27 mouse cellular contexts compared by ENCODE assay signal in genomic region chr13:93368812-93369584, GRCm38 (mm10).
A peak's percentile ranks its signal among the peaks of the same experiment; 100 is the strongest.
DNase-seq lines count a peak whose midpoint lies in the region; ATAC-seq and TF ChIP-seq lines count a peak whose summit lies in the region.
"Had no signal": no experiment of that assay in that cellular context is flagged by ENCODE, and none has a peak within 500 bp of the region (broad histone marks: within the 10 kb centered on the region; RNA-seq: fewer than 3 reads in every experiment).

No protein-coding gene starts in this region.

- 82% methylated on average over 7 of the region's 7 CpGs for WGBS in forebrain, embryonic 15.5 days
- WGBS in forebrain, embryonic 11.5 days = 96% methylated on average over 7 of the region's 7 CpGs
- WGBS in forebrain, postnatal 0 days = 69% methylated on average over 7 of the region's 7 CpGs

- no peak overlapping the region for H3K4me3 ChIP-seq in forebrain, embryonic 15.5 days
- no peak overlapping the region for H3K4me3 ChIP-seq in forebrain, embryonic 11.5 days (ENCODE audit: low read depth, low read length)
- H3K4me3 ChIP-seq in forebrain, postnatal 0 days (ENCODE audit: low read depth, low read length) = no peak overlapping the region
- H3K4me3 ChIP-seq: embryonic facial prominence, embryonic 10.5 days; embryonic facial prominence, embryonic 13.5 days; erythroblast, embryonic 14.5 days; heart, adult 2 months; heart, embryonic 10.5 days; heart, embryonic 13.5 days; hindbrain, embryonic 12.5 days; hindbrain, embryonic 15.5 days had no signal

- H3K9ac ChIP-seq in forebrain, embryonic 15.5 days (replicated peaks) = no peak overlapping the region
- no peak overlapping the region for H3K9ac ChIP-seq in forebrain, embryonic 11.5 days (ENCODE audit: low read length)
- no peak overlapping the region for H3K9ac ChIP-seq in forebrain, postnatal 0 days
- H3K9ac ChIP-seq: embryonic facial prominence, embryonic 13.5 days; heart, embryonic 13.5 days; hindbrain, embryonic 12.5 days; hindbrain, embryonic 15.5 days had no signal

- H3K9me3 ChIP-seq in forebrain, embryonic 15.5 days = no peaks in the 10 kb centered on the region
- no peaks in the 10 kb centered on the region for H3K9me3 ChIP-seq in forebrain, embryonic 11.5 days (ENCODE audit: control insufficient read depth, low read length)
- H3K9me3 ChIP-seq in forebrain, postnatal 0 days (ENCODE audit: low read length) = no peaks in the 10 kb centered on the region
- H3K9me3 ChIP-seq: embryonic facial prominence, embryonic 10.5 days; embryonic facial prominence, embryonic 13.5 days; heart, embryonic 10.5 days; heart, embryonic 13.5 days; hindbrain, embryonic 12.5 days; hindbrain, embryonic 15.5 days had no signal

- ATAC-seq in forebrain, embryonic 15.5 days (replicated peaks) = peak; percentile 79
- ATAC-seq in forebrain, embryonic 11.5 days (replicated peaks; ENCODE audit: low FRiP score) = no peak
- ATAC-seq in forebrain, postnatal 0 days = peak; percentile 85
- ATAC-seq: CD4-positive, CD25-positive, alpha-beta regulatory T cell, adult 4 months; intestine, postnatal 0 days had no signal

- H3K4me2 ChIP-seq in forebrain, embryonic 15.5 days (replicated peaks) = no peak overlapping the region
- no peak overlapping the region for H3K4me2 ChIP-seq in forebrain, embryonic 11.5 days (ENCODE audit: low read depth, low read length, severe bottlenecking)
- H3K4me2 ChIP-seq in forebrain, postnatal 0 days (ENCODE audit: low read depth) = peak overlapping the region; percentile 13; the same call in 1 of the 2 replicates
- H3K4me2 ChIP-seq: embryonic facial prominence, embryonic 13.5 days; heart, embryonic 13.5 days; hindbrain, embryonic 12.5 days; hindbrain, embryonic 15.5 days had no signal

- no peak for TF ChIP-seq CTCF in forebrain, postnatal 0 days (IDR thresholded peaks at IDR 0.05; ENCODE audit: low read depth)

- no peaks in the 10 kb centered on the region for H3K27me3 ChIP-seq in forebrain, embryonic 15.5 days
- H3K27me3 ChIP-seq in forebrain, embryonic 11.5 days (ENCODE audit: control insufficient read depth, insufficient read depth, low read length) = no peaks in the 10 kb centered on the region
- no peaks in the 10 kb centered on the region for H3K27me3 ChIP-seq in forebrain, postnatal 0 days (ENCODE audit: insufficient read depth, low read length)
- H3K27me3 ChIP-seq: embryonic facial prominence, embryonic 13.5 days; heart, embryonic 13.5 days; hindbrain, embryonic 12.5 days; hindbrain, embryonic 15.5 days had no signal

- peak overlapping the region; percentile 77 for H3K27ac ChIP-seq in forebrain, embryonic 15.5 days (replicated peaks)
- H3K27ac ChIP-seq in forebrain, embryonic 11.5 days (ENCODE audit: low read depth, low read length) = no peak overlapping the region
- peak overlapping the region; percentile 57; the same call in 1 of the 2 replicates for H3K27ac ChIP-seq in forebrain, postnatal 0 days (ENCODE audit: low read depth, low read length)
- H3K27ac ChIP-seq: embryonic facial prominence, embryonic 10.5 days; embryonic facial prominence, embryonic 13.5 days; heart, adult 2 months; heart, embryonic 10.5 days; heart, embryonic 13.5 days; hindbrain, embryonic 12.5 days; hindbrain, embryonic 15.5 days had no signal

- H3K4me1 ChIP-seq in forebrain, embryonic 15.5 days = no peaks in the 10 kb centered on the region
- no peaks in the 10 kb centered on the region for H3K4me1 ChIP-seq in forebrain, embryonic 11.5 days (replicated peaks; ENCODE audit: control insufficient read depth, insufficient read depth, low read length)
- no peaks in the 10 kb centered on the region for H3K4me1 ChIP-seq in forebrain, postnatal 0 days (ENCODE audit: insufficient read depth)
- H3K4me1 ChIP-seq: embryonic facial prominence, embryonic 10.5 days; embryonic facial prominence, embryonic 13.5 days; heart, embryonic 10.5 days; hindbrain, embryonic 12.5 days; hindbrain, embryonic 15.5 days had no signal

- intact Hi-C loops in heart, postnatal 25 days (cut with DNase I) = no loop called here

- H3K36me3 ChIP-seq in forebrain, embryonic 15.5 days = no peaks in the 10 kb centered on the region; the same call in 1 of the 2 replicates
- no peaks in the 10 kb centered on the region for H3K36me3 ChIP-seq in forebrain, embryonic 11.5 days (ENCODE audit: control insufficient read depth, insufficient read depth, low read length)
- no peaks in the 10 kb centered on the region for H3K36me3 ChIP-seq in forebrain, postnatal 0 days (ENCODE audit: insufficient read depth)
- H3K36me3 ChIP-seq: embryonic facial prominence, embryonic 10.5 days; embryonic facial prominence, embryonic 13.5 days; hindbrain, embryonic 12.5 days; hindbrain, embryonic 15.5 days had no signal

- no peak for DNase-seq in forebrain, embryonic 11.5 days (ENCODE audit: low spot score)
- DNase-seq in brain, embryonic 18.5 days (ENCODE audit: low read depth, low spot score) = peak; percentile 39
- peak; percentile 56 for DNase-seq in forebrain, postnatal 0 days
- no peak for DNase-seq in thymus, postnatal 0 days (ENCODE audit: low spot score)
- no peak for DNase-seq in heart, postnatal 25 days (ENCODE audit: low spot score)
- DNase-seq: adrenal gland, adult 2 months; adrenal gland, postnatal 25 days; cerebellum, adult 11 months; cerebellum, adult 2 months; cerebellum, postnatal 10 days; cerebellum, postnatal 36 days; embryo, embryonic 11 days; gastrocnemius, postnatal 10 days; gastrocnemius, postnatal 36 days; heart, adult 2 months; heart, postnatal 14 days; kidney, adult 2 months had no signal

Comparison
In these comparisons a context has a peak if more than half of its experiments do, and no peak if none do; other contexts are left out.
1. DNase-seq: peak in brain, embryonic 18.5 days (single experiment) and forebrain, postnatal 0 days (single experiment); none in forebrain, embryonic 11.5 days (single experiment), thymus, postnatal 0 days (single experiment) and heart, postnatal 25 days (single experiment).